Mouse (Mus musculus) kidney, postnatal 4 days (tissue): ENCODE data around the gene Pde2a.

Source experiments
- DNase-seq, 2 experiments: peaks; one replicate each; pipeline ENCODE4 v3.0.0; 2021; ENCODE audit warnings: mixed read lengths in 2 of 2

The Pde2a gene

DNA sequence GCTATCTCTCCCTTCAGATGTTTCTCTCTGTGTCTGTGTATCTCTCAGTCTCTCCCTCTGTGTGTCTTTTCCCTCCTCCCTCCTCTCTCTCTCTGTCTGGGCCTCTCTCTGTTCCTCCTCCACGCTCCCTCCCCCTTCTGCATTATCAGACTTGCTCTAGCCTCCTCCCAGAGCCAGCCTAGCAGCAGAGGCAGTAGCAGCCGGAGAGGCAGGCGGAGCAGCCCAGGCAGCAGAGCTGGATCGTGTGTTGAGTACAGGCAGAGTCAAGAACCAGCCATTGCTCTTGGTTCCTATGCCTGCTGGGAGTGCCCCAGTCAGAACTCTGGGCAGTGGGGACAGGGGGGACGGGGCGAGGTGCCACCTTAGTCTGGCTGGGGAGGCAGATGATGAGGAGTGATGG, at the start of gene Pde2a:
Gene Pde2a (plus strand): TSS at position 163 of the 400 bp plus-strand sequence.
- no peak for DNase-seq

- no peak for DNase-seq
Measured at GRCm38 (mm10) chr7:101373082-101373481, 48.4 kb upstream of the Pde2a start.

GRCm38 (mm10) chr7:101374155-101374554, 47.3 kb upstream of the Pde2a start:
- no peak for DNase-seq

GRCm38 (mm10) chr7:101376701-101377340, 44.7 kb upstream of the Pde2a start:
- no peak for DNase-seq

- peak; percentile 82 to 89 for DNase-seq
Measured at GRCm38 (mm10) chr7:101377741-101378262, 43.7 kb upstream of the Pde2a start.

DNA sequence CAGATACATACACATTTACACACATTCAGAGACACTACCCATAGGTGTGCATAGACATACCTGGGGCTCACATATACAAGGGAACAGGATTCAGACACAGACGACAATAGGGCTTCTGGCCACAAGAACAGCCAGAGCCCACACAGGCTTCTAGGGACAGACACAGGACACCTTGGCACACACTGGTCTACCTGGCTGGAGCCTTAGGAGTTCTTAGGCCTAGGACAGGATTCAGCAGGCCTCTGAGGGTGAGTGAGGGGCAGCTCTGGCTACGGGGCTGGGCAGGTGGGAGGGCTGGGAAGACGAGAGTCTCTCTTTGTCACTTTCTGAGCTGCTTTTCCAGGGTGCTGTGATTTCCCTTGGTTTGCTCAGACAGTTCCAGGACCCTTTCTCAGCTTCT, 43.2 kb upstream of the Pde2a start:
- DNase-seq = no peak

DNA sequence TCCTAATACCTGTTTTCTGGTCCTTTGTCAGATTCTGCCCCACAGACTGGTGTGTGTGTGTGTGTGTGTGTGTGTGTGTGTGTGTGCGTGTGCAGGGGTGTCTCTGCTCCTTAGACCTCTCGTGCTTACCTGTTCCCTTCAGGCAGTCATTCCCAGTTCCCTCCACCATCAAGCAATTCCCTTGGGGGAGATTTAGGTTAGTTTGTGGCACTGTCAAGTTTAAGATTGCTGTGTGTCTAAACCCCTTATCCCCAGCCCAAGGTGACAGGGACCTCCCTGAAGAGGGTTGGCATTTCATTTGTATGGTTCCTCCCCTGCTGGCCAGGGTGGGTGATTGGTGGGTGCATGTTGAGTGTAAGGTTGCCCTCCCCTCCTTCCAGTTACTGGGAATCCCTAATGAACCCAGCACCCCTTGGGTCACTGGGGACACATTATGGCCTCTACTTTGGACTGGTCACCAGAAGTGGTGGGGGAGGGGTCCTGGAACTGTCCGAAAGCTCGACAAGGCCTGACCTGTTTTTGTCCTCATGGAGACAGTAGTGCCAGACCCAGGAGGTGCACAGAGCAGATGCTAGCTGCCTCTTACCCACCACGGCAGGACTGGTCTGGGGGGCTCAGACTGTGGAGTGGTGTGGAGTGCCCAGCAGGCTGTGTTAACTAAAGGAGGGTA, 42.6 kb upstream of the Pde2a start:
- peak; percentile 51 to 64 for DNase-seq

DNA sequence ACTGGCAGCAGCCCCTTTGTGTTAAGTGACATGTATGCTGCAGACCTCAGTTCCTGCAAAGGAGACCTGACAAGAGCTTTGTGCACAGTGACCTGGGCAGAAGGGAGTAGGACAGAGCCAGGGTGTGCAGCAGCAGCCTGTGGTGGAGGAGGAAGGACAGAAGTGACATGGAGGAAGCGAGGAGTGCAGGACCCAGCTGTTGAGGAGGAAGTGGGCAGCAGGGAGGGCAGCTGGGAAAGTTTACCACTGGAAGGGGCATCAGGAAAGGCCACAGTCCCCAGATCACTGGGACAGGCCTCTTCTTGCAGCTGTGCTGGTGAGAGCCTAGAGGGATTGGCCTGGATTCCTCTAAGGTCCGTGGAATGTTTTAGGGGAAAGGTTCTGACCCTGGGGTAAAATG, 41.8 kb upstream of the Pde2a start:
- no peak for DNase-seq

- no peak for DNase-seq
Measured at GRCm38 (mm10) chr7:101381512-101381911, 40.0 kb upstream of the Pde2a start.

DNA sequence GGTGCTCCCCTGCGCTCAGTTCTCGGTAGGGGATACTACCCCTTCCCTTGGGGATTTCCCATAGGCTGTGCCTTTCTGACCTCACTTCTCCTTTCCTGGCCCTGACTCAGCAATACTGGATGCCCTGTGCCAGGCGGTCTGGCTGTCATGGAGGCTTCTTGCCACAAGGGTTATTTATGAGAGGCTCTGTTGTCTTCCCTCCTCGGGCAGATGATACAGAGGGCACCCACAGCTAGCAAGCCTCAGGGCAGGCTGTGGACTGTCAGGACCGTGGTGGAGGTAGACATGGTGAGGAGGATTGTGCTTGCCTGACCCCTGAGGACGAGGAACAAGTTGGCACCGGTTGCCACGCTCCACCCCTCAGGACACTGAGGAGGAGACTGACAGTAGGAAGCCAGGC, 39.1 kb upstream of the Pde2a start:
- peak in 1 of 2 experiments; percentile 55 for DNase-seq

DNA sequence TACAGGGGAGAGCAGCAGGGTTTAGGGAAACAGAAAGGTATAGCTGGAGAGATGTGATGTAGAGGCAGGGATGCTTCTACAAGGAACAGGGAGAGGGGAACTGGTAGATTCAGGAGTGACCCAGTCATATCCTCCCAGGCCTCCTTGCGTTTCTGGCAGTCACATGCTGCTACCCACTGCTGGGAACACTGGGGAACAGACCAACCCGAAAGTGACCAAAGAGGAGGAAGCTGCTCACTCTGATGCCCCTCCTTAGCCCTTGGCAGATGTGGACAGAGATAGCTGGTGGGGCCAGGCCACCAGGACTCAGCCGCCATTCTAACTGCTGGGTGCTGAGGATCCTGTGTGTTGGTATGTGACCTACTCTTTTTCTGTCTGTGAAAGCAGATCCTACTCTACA, 37.7 kb upstream of the Pde2a start:
- DNase-seq = no peak

GRCm38 (mm10) chr7:101384931-101385330, 36.6 kb upstream of the Pde2a start:
- peak; percentile 53 to 70 for DNase-seq

- DNase-seq = peak; percentile 63 to 76
Measured at GRCm38 (mm10) chr7:101385331-101385733, 36.2 kb upstream of the Pde2a start.

- peak; percentile 69 to 80 for DNase-seq
Measured at GRCm38 (mm10) chr7:101385866-101386452, 35.5 kb upstream of the Pde2a start.

DNA sequence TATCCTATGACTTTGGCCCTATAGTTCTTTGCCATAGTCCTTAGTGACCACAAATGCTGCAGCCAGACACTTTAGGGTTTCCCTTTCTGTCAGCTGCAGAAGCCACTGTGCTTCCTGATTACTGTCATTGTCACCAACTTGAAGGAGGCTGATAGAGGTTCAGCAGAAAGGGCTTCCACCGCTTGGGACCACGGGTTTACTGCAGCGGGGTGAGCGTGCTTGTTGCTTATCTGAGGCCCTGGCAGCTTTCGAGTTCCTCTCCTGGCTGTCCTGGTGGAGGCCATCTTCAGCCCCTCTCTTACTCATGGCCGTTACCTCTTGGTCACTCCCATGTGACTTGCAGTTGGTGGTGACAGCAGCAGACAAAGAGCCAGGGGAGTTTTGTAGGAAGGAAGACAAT, 32.2 kb upstream of the Pde2a start:
- DNase-seq = no peak

GRCm38 (mm10) chr7:101391909-101392479, 29.5 kb upstream of the Pde2a start:
- peak; percentile 50 to 67 for DNase-seq

GRCm38 (mm10) chr7:101393015-101393414, 28.5 kb upstream of the Pde2a start:
- DNase-seq = peak in 1 of 2 experiments; percentile 57

DNA sequence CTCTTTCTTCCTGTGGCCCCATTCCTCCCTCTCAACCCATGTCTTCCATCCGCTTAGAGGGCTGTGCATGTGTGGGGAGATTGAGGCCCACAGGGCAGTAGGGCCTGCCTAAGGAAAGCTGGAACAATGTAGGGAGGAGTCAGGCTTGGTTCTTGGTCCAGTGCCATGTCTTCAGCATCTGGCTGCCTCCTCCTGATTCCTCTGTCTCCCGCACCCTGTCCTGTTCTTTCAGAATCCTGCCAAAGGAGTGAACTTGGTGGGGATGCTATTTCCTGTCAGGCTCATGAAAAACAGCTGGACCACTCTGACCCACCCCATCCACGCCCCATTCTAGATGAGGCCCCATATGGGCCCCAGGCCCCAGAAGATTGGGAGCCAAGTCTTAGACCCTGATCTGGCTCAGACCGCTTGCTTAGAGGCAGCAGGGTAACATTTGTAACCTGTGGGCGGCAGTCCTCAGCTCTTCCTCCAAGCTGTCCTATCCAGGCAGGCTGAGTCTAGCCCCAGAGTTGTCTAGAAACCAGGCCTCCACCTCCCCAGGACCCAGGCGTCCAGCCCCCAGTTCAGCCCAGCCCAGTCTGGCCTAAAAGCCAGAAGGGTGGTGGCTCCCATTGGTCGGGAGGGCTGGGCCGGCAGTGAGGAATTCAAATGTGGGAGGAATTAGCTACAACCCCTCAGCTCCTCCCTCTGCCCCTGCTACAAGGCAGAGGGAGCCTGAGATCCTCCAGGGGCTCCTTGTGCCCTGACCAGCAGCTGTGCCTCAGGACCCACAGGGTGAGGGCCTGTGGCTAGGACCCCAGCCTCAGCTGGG, 27.6 kb upstream of the Pde2a start:
- peak; percentile 80 to 87 for DNase-seq

- DNase-seq = no peak
Measured at GRCm38 (mm10) chr7:101394569-101394968, 26.9 kb upstream of the Pde2a start.

- peak; percentile 47 to 66 for DNase-seq
Measured at GRCm38 (mm10) chr7:101395471-101395870, 26.0 kb upstream of the Pde2a start.

DNA sequence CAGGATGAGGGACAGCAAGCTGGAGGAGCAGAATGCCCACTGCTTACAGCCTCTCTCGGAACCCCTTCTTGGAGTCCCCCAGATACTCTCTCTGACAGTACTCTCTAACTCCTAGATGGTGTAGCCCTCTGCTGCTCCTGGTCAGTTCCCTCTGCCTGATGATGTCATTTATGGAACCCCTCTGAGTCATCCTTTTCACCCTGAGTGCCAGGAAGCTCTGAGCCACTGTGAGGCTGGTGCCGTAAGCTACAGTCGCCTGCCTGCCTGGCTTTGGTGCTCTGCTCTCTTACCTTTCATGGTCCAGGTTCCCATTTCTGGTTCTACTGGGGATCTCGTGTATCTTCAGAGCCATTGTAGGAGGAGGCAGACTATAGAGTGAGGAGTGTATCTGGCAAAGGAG, 24.3 kb upstream of the Pde2a start:
- no peak for DNase-seq

DNA sequence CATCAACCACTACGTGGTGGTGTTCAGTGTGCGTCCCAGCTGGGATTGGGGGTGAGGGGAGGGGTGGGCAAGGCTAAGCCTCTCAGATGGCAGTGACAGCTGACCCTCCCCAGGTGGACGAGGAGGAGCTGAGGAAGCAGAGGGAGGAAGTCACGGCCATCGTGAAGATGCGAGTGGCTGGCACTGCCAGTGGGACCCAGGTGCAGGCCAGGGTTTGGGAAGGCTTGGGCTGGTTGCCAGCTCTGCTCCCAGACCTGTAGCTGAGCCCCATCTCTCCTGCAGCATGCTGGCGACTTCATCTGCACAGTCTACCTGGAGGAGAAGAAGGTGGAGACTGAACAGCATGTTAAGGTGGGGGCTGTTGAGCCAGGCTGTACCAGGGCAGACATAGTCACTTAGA, 20.0 kb upstream of the Pde2a start:
- no peak for DNase-seq

DNA sequence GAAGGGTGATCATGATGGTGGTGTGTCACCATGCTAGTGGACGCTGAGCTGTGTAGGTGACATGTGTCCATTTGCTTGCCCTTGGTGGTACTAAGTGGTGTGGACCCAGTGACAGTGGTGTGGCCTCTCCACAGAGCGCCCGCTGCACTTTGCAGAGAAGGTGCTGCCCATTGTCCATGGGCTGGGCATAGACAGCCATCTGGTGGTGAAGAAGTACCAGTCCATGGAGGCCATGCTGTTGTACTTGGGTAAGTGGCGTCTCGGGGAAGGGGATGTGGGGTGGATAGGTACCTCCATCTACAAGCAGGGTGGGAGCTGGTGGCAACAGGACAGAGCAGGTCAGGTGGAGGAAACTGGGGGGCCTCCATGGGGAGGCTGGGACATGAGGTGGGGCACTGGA, 17.7 kb upstream of the Pde2a start:
- no peak for DNase-seq
